Mouse (Mus musculus) gastrocnemius, adult 2 months (tissue): ENCODE results near the gene Maml2. TPM values are rescaled to one million over a fixed set of nuclear protein-coding genes. Genes with fewer than 3 reads are reported as not detected.

ENCODE experiments used
- DNase-seq: peaks from one replicate; pipeline ENCODE4 v3.0.0; 2022
- H3K27ac ChIP-seq: fragments of 200-600 bp; 2 replicates; pipeline ENCODE4 v1.8.1; 2022; ENCODE audit warnings: mild to moderate bottlenecking
- H3K4me3 ChIP-seq: fragments of 200-600 bp; 2 replicates; pipeline ENCODE4 v1.8.1; 2022; ENCODE audit warnings: mild to moderate bottlenecking, moderate library complexity
- CTCF ChIP-seq: fragments of 200-600 bp; IDR thresholded peaks from 2 replicates; pipeline ENCODE4 v1.8.1; 2022; ENCODE audit warnings: antibody characterized with exemption, mild to moderate bottlenecking, moderate library complexity
- intact Hi-C: fragments of 180-260 bp; cut with DNase I; formaldehyde crosslinking; loops from one replicate; pipeline ENCODE4 v1.15.1; 2025
- total RNA-seq, 2 experiments: library from RNA; stranded (reverse); gene quantifications; 2 replicates each; pipeline ENCODE4 v1.2.3; 2021

Gene Maml2
- total RNA-seq, 2 experiments from 2014 or later = 2.9 to 3.0 TPM

DNA sequence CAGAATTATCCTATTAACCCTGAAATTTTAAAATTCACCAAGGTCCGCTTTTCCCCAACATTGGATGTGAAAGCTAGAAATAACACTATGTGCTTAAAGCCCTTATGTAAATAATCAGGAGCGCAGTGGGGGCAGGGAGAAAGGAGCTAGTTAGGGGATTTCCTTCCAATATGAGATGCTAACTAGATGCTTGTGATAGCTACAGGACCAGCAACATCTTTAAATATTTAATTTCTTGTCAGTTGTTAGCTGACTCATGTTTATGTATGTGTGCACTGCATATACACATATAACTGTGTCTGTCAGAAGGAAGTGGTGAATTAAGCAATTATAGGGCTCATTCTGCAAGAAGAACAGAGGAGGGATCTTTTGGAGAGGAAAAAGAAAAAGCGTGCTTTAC lies 286.7 kb downstream of the Maml2 start:
- intact Hi-C loops = no loop called here
- no peak for DNase-seq
- Histone ChIP-seq H3K27ac (no peak overlapping the region; the same call in 1 of the 2 replicates), H3K4me3 (no peak overlapping the region)
- no peak for TF ChIP-seq CTCF

DNA sequence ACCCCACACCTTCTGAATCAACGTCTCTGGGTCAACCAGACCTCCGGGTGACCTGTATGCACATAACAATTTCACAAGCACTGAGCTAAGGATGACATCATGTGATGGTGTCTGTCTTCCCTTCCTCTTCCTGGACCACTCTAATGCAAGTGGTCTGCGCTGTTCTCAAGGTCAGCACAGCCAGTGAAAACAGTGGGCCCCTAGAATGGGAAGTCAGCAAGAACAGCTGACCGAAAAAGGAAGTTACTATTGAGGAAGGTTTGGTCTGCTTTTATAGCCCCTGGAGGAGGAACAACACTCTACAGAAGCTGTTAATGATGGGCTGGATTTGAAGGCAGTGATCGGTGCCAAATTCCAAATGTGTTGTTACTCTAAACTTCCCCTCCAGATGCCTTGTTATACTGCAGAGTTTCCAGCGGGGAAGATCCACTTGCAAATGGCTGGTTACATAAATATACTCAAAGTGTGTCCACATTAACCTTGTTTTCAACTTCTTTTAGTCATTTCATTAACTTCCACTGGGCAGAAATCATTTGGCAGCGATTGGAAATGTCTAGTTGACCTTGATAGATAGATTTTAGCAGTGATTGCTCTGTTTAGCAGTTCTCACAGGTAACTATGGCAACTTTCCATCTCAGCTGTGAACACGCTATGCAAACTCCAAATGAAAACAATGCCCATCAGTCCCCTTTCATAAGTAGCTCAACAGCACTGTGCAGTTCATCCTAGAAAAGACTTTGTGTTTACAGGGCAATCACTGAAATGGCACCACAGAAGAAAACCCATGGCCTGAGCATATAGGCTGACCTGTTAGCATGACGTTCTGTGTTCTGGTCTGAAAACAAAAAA lies 289.6 kb downstream of the Maml2 start:
- H3K4me3 ChIP-seq = no peak overlapping the region
- no peak for TF ChIP-seq CTCF
- peak overlapping the region; percentile 67 for H3K27ac ChIP-seq
- intact Hi-C loops = no loop called here
- no peak for DNase-seq

DNA sequence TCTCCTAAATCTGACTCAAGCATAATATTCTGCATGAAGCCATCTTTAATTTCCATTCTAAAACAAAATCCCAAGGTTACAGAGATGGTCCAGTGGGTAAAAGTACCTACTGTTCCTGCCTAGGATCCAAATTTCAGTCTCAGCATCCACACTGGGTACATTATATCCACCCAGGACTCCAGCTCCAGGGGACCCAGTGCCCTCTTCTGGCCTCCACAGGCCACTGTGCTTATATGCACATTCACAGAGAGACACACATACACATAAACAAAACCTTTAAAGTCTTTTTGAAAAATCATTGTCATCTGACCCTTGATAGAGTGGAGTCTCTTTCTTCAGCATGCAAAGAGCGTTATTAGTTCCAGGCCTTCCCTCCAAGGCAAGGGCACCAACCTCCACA lies 291.0 kb downstream of the Maml2 start:
- no peak for TF ChIP-seq CTCF
- intact Hi-C loops = no loop called here
- Histone ChIP-seq H3K27ac (no peak overlapping the region), H3K4me3 (no peak overlapping the region)
- no peak for DNase-seq

DNA sequence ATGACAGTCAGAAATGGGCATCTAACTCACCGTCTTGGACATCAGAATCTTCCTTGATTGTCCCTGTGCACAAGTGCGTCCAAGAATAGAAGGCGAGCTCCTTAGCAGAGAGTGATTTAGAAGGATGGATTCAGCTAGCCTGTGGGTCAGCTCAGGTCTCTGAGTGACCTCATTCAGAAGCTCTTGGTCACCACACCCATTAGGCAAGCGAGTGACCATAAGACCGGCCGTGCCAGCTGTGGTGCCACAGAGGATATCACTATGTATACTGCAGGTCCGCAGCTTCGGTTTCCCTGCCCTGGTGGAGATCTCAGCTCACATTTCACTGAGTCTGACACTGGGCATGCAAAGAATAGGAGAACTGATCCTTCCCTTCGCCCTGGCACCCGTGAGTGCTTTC lies 294.9 kb downstream of the Maml2 start:
- intact Hi-C loops = no loop called here
- peak; percentile 79 for DNase-seq

DNA sequence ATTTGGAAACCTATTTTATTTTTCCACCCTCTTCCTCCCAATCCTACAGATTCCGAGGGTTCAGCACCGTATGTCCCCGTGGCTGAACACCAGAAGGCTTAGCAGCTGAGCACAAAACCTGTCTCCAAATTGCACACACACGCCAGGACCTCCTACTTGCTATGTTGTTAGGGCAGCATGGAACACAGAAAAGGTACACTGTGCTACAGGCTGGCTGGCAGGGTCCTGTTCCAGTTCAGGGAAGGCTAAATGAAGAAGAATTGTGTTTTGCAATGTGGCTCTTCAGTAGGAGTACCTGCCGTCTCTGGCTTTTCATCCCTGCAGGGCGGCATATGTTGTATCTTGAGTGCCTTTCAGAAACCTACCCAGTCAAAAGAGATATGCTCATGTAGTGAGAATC lies 300.0 kb downstream of the Maml2 start:
- TF ChIP-seq CTCF = no peak
- intact Hi-C loops = no loop called here
- no peak overlapping the region for H3K27ac ChIP-seq
- no peak overlapping the region for H3K4me3 ChIP-seq
- DNase-seq = no peak

More for the DNA sequence above, 294.9 kb downstream of the Maml2 start:
- Histone ChIP-seq H3K27ac (peak overlapping the region; percentile 44; the same call in 1 of the 2 replicates), H3K4me3 (no peak overlapping the region)
- TF ChIP-seq CTCF = no peak

DNA sequence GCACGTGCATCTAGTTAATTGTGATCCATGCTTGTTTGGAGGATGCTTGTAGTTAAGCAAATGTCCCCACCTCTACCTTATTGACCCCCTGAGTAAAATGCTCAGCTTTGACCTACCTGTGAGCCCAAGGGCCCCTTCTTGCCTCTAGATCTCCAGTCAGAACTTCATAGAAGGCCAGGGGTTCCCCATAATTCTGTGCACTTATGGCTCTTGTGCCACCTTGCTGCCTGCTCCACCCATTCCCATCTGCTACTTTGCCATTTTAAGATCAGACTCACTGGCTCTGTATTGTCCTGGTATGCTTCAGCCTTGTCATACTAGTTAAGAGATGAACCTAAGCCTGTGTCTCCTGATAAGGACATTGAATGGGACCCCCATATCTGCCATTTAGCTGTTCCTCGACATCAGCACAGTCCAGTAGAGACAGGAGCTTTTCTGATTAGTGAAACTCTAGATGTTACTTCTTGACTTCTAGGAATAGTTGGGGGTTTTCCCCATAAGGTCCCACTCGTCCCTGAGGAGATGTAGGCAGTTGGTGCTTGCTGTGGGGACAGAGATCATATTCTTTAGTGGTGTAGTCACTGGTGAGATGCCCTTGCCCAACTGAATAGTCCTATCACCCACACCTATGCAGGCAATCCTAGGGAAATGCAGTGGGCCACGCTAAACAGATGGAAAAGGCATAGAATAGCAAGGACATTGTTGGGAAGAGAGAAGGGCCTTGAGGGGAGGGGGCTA lies 301.0 kb downstream of the Maml2 start:
- no peak for DNase-seq
- TF ChIP-seq CTCF = no peak
- intact Hi-C loops = no loop called here

DNA sequence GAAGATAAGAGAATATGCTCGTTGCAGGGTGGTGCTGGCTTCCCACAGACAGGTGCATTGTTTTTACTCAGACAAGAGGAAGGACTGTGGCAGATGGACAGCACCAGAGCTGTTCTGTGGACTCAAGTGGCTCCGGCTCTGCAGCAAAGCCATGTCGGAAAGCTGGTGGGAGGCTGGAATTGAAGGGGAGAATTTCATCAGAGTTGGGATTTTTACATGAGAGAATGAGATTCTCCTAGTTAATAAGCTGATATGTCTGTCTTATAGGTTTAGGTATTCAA lies 301.5 kb downstream of the Maml2 start:
- TF ChIP-seq CTCF = no peak
- no peak overlapping the region for H3K4me3 ChIP-seq
- no peak for DNase-seq
- intact Hi-C loops = no loop called here
- no peak overlapping the region for H3K27ac ChIP-seq

More for the DNA sequence above, 301.0 kb downstream of the Maml2 start:
- Histone ChIP-seq H3K4me3 (no peak overlapping the region), H3K27ac (no peak overlapping the region)

DNA sequence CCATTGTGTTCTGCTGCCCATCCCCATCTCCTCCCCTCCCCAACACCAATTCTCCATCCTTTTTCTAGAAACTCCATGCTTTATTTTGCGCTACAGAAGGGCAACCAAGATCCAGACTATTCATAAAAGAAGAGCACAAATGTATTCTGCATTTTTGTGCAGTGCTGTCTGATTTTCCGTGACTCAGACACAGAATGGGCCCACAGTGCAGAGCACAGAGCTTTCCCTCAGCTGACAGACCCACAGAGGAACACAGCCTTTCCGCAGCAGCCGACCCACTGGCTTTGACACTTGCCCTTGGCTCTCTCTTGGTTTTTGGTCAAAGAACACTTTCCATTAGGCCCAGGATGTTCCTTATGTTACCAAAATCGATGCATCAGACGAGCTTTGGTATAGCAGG lies 302.0 kb downstream of the Maml2 start:
- no peak overlapping the region for H3K4me3 ChIP-seq
- TF ChIP-seq CTCF = no peak
- DNase-seq = no peak
- no peak overlapping the region for H3K27ac ChIP-seq
- intact Hi-C loops = no loop called here

DNA sequence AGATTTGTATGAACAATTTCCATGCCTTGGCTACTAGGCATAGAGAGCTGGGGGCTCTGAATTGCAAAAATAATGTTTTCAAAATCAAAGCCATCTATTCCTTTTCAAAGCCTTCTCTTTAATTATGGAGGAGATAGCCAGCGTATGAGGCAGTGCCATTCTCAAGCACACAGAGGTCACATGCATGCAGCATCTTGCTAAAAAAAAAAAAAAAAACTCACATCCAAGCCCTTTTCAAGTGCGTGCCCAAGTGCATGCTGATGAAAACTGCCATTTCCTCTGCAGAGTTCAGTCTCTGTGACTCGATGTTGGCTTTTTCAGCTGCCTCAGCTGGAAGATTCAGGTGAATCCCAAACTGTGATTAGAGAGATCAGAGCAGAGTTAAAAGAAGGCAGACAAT lies 304.0 kb downstream of the Maml2 start:
- H3K27ac ChIP-seq = no peak overlapping the region
- H3K4me3 ChIP-seq = no peak overlapping the region
- intact Hi-C loops = no loop called here
- TF ChIP-seq CTCF = no peak
- DNase-seq = no peak

DNA sequence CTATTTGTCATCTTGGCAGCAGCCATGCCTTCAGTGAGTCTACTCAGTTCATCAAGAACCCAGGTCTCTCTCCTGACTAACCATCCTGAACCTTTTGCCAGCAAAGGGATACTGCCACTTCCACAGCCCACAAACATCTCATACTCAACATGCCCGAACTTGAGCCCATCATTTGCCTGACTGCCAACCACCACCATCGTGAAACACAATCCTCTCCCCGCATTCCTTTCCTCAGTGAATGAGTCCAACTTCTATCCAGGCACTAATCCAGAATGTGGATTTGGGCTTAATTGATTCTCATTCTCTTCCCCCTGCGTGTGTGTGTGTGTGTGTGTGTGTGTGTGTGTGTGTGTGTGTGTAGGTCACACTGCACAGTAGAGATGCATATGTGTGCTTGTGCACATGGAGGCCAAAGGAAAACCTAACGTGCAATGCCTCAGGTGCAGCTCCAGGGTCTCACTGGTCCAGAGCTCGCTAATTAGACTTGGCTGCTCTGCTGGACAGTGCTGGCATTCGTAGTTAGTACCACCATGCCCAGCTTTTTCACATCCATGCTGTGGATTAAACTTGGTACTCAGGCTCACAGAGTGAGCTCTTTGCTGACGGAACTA lies 305.9 kb downstream of the Maml2 start:
- Histone ChIP-seq H3K4me3 (no peak overlapping the region), H3K27ac (no peak overlapping the region)
- intact Hi-C loops = no loop called here
- no peak for TF ChIP-seq CTCF
- DNase-seq = no peak

DNA sequence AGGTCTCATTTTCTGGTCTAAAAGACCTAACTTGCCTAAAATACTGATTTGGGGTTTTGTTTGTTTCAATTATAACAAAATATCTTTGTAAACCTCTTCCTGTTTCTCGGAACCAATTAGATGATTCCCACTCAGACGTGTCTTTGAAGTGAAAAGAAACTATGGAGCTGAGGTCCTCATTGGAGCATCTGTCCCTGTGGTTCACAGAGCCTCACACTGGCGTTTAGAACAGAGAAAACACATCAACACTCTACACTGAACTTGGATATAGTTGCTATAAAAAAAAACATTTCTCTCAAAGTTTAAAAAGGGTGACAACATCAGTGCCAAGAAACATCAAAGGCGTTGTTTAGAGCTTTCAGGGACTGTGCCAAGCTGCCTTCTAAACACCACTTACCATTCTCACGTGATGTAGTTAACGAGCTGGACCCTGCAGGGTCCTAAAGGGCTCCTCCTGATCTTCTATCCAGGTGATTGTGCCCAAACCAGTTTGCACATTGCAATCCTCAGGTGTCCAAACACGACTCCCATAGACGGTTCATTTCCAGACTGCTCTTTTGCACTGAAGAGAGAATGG lies 309.9 kb downstream of the Maml2 start:
- no peak for DNase-seq
- Histone ChIP-seq H3K4me3 (no peak overlapping the region), H3K27ac (no peak overlapping the region)
- no peak for TF ChIP-seq CTCF
- intact Hi-C loops = no loop called here

DNA sequence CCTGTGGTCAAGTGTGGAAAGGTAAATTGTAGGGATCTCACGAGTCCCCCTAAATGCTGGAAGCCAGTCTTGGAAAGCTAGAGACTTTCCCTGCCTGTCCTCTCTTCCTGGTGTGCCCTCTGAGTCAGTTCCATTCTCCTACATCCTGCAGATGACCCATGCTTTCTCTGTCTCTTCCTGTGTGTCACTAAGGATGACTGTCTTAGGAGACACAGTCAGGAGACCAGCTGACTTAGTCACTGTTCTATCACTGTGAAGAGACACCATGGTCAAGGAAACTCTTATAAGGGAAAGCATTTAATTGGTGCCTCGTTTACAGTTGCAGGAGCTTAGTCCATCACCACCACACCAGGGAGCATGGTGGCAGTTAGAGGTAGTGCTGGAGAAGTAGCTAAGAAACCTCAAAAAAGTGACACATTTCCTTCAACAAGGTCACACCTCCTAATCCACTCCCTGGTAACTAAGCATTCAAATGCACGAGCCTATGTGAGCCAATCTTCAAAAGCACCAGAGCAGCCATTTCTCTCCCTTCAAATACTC lies 310.8 kb downstream of the Maml2 start:
- H3K4me3 ChIP-seq = no peak overlapping the region
- TF ChIP-seq CTCF = no peak
- intact Hi-C loops = no loop called here
- H3K27ac ChIP-seq = no peak overlapping the region
- DNase-seq = no peak

DNA sequence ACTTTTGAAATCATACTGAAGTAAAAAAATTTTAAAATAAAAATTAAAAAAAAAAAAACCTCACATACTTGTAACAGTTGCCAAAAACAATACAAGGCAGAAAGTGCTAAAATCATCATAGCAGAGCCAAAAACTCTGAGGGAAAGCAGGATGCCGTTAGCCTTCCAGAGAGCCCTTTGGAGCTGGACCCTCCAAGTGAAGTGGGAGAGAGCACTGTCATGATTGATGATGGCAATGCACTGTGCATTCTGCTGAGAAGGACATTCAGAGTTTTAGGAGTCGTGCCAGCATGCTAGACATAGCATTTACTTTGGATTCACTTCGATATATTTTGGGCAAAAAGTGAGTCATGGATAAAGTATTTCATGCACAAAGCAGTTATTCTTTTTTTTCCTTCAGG lies 313.8 kb downstream of the Maml2 start:
- Histone ChIP-seq H3K27ac (no peak overlapping the region), H3K4me3 (no peak overlapping the region)
- intact Hi-C loops = no loop called here
- DNase-seq = no peak
- TF ChIP-seq CTCF = no peak
